Mouse (Mus musculus) E14TG2a.4 (cell line): ENCODE data around the gene Eif3l.

ENCODE experiments used
- CTCF ChIP-seq: conservative IDR thresholded peaks from 2 replicates; pipeline ENCODE4 v1.5.1; 2014; ENCODE audit warnings: low read length
- NANOG ChIP-seq: IDR thresholded peaks from 2 replicates; pipeline ENCODE4 v1.6.1; 2014; ENCODE audit warnings: borderline replicate concordance, low read length, mixed read lengths

DNA sequence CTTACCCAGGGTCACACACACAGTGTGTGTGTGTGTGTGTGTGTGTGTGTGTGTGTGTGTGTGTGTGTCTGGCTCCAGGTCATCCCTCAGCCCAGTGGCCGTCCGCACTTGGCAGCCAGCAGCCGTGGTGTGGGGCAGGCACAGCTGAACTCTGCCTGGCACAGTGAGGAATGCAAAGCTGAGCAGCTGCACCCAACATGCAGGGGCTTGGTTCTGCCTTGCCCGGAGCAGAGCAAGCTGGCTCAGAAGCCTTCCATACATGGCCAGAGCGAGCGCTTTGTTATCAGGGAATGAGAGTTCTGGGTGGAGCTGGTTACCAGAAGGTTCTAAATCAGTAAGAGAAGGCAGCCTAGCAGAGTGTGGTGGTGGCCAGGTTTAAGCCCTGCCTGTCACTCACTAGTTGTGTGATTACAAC lies 22.6 kb downstream of the Eif3l start:
- TF ChIP-seq CTCF (no peak), NANOG (no peak)
